9 mouse cellular contexts compared by ENCODE assay signal in genomic region chr10:60246519-60246918, GRCm38 (mm10). TPM values are rescaled to one million over a fixed set of nuclear protein-coding genes. Genes with fewer than 3 reads are reported as not detected.
DNase-seq lines count a peak whose midpoint lies in the region; ATAC-seq and TF ChIP-seq lines count a peak whose summit lies in the region.
"Had no signal": no experiment of that assay in that cellular context is flagged by ENCODE, and none has a peak within 500 bp of the region (broad histone marks: within the 10 kb centered on the region; RNA-seq: fewer than 3 reads in every experiment).

No protein-coding gene starts in this region.

- H3K4me2 ChIP-seq in forebrain, postnatal 0 days (ENCODE audit: low read depth) = no peak overlapping the region
- no peak overlapping the region for H3K4me2 ChIP-seq in kidney, postnatal 0 days (ENCODE audit: low read length)
- H3K4me2 ChIP-seq in lung, embryonic 15.5 days = no peak overlapping the region
- H3K4me2 ChIP-seq: stomach, embryonic 15.5 days had no signal

- peak; percentile 54 for DNase-seq in gastrocnemius, adult 2 months
- DNase-seq in gastrocnemius, adult 18-20 months (ENCODE audit: low spot score) = no peak
- DNase-seq in CD8-positive naive resting alpha-beta T cell, adult 2 months (ENCODE audit: low read depth in 2 of 2, low spot score in 2 of 2) = peak; percentile 44 to 69
- peak; percentile 46 for DNase-seq in brain, embryonic 14.5 days (ENCODE audit: low read depth)
- peak; percentile 41 for DNase-seq in forebrain, postnatal 0 days
- peak; percentile 58 for DNase-seq in kidney, postnatal 0 days (ENCODE audit: low spot score)

- no peaks in the 10 kb centered on the region for H3K4me1 ChIP-seq in forebrain, postnatal 0 days (ENCODE audit: insufficient read depth)
- H3K4me1 ChIP-seq in kidney, postnatal 0 days (replicated peaks; ENCODE audit: insufficient read depth, low read length) = no peaks in the 10 kb centered on the region
- H3K4me1 ChIP-seq in lung, embryonic 15.5 days = no peaks in the 10 kb centered on the region
- peaks cover 2% of the 10 kb centered on the region; the same call in 1 of the 2 replicates for H3K4me1 ChIP-seq in small intestine, adult 2 months (ENCODE audit: control insufficient read depth, insufficient read depth, insufficient read length, low read length)
- H3K4me1 ChIP-seq: stomach, embryonic 15.5 days had no signal

- no peak overlapping the region for H3K4me3 ChIP-seq in gastrocnemius, adult 2 months
- no peak overlapping the region for H3K4me3 ChIP-seq in forebrain, postnatal 0 days (ENCODE audit: low read depth, low read length)
- H3K4me3 ChIP-seq in kidney, postnatal 0 days (replicated peaks; ENCODE audit: low read depth, low read length) = no peak overlapping the region
- H3K4me3 ChIP-seq in lung, embryonic 15.5 days = no peak overlapping the region
- no peak overlapping the region for H3K4me3 ChIP-seq in small intestine, adult 2 months (ENCODE audit: low read depth, low read length)
- H3K4me3 ChIP-seq: stomach, embryonic 15.5 days had no signal

- intact Hi-C loops in gastrocnemius, adult 2 months (cut with DNase I) = no loop called here

- no peaks in the 10 kb centered on the region for H3K36me3 ChIP-seq in forebrain, postnatal 0 days (ENCODE audit: insufficient read depth)
- H3K36me3 ChIP-seq in kidney, postnatal 0 days (ENCODE audit: insufficient read depth, low read length) = no peaks in the 10 kb centered on the region
- H3K36me3 ChIP-seq in lung, embryonic 15.5 days = no peaks in the 10 kb centered on the region
- no peaks in the 10 kb centered on the region for H3K36me3 ChIP-seq in small intestine, adult 2 months (ENCODE audit: control insufficient read depth, insufficient read depth, low read length)
- H3K36me3 ChIP-seq: stomach, embryonic 15.5 days had no signal

- H3K9me3 ChIP-seq in forebrain, postnatal 0 days (ENCODE audit: low read length) = no peaks in the 10 kb centered on the region
- peaks cover 4% of the 10 kb centered on the region; the same call in 1 of the 2 replicates for H3K9me3 ChIP-seq in kidney, postnatal 0 days (replicated peaks; ENCODE audit: low read length)
- no peaks in the 10 kb centered on the region for H3K9me3 ChIP-seq in lung, embryonic 15.5 days
- H3K9me3 ChIP-seq: stomach, embryonic 15.5 days had no signal

- H3K9ac ChIP-seq in forebrain, postnatal 0 days = no peak overlapping the region
- no peak overlapping the region for H3K9ac ChIP-seq in kidney, postnatal 0 days (ENCODE audit: low read depth, low read length)
- no peak overlapping the region for H3K9ac ChIP-seq in lung, embryonic 15.5 days
- H3K9ac ChIP-seq: stomach, embryonic 15.5 days had no signal

- H3K27me3 ChIP-seq in forebrain, postnatal 0 days (ENCODE audit: insufficient read depth, low read length) = no peaks in the 10 kb centered on the region
- H3K27me3 ChIP-seq in kidney, postnatal 0 days (ENCODE audit: insufficient read depth, low read length) = no peaks in the 10 kb centered on the region
- no peaks in the 10 kb centered on the region for H3K27me3 ChIP-seq in lung, embryonic 15.5 days
- H3K27me3 ChIP-seq in small intestine, adult 2 months (ENCODE audit: control insufficient read depth, insufficient read depth, low read length) = no peaks in the 10 kb centered on the region
- H3K27me3 ChIP-seq: stomach, embryonic 15.5 days had no signal

- no peak overlapping the region for H3K27ac ChIP-seq in gastrocnemius, adult 2 months
- no peak overlapping the region for H3K27ac ChIP-seq in forebrain, postnatal 0 days (ENCODE audit: low read depth, low read length)
- H3K27ac ChIP-seq in kidney, postnatal 0 days = no peak overlapping the region
- no peak overlapping the region for H3K27ac ChIP-seq in lung, embryonic 15.5 days
- H3K27ac ChIP-seq in small intestine, adult 2 months (ENCODE audit: insufficient read depth, low read depth, low read length) = no peak overlapping the region
- H3K27ac ChIP-seq: stomach, embryonic 15.5 days had no signal

- TF ChIP-seq CTCF in gastrocnemius, adult 2 months (IDR thresholded peaks at IDR 0.05) = peak; percentile 69
- peak; percentile 60; the same call in 1 of the 2 replicates for TF ChIP-seq CTCF in brain, embryonic 14.5 days (IDR thresholded peaks at IDR 0.05; ENCODE audit: borderline replicate concordance, extremely low read depth, insufficient read depth, insufficient read length)
- TF ChIP-seq CTCF in forebrain, postnatal 0 days (IDR thresholded peaks at IDR 0.05; ENCODE audit: low read depth) = peak; percentile 60
- peak; percentile 70 for TF ChIP-seq CTCF in kidney, postnatal 0 days (IDR thresholded peaks at IDR 0.05; ENCODE audit: low read depth)
- peak; percentile 70; the same call in 1 of the 2 replicates for TF ChIP-seq CTCF in small intestine, adult 2 months (IDR thresholded peaks at IDR 0.05; ENCODE audit: extremely low read depth, insufficient read length, insufficient replicate concordance, low read depth, low read length)

- WGBS in forebrain, postnatal 0 days = 38% methylated on average over 5 of the region's 5 CpGs
- 49% methylated on average over 5 of the region's 5 CpGs for WGBS in kidney, postnatal 0 days
- 37% methylated on average over 5 of the region's 5 CpGs for WGBS in lung, embryonic 15.5 days
- WGBS in small intestine, adult 2 months = 68% methylated on average over 5 of the region's 5 CpGs

- 0 out of 2 replicates have a peak, but pooled peaks have one; percentile 10 for ATAC-seq in forebrain, postnatal 0 days
- no peak; the same call in 1 of the 2 replicates for ATAC-seq in kidney, postnatal 0 days (replicated peaks; ENCODE audit: low FRiP score, low read depth)
- ATAC-seq in lung, embryonic 15.5 days (ENCODE audit: borderline replicate concordance, extremely low read depth, low FRiP score, low TSS enrichment) = 0 out of 2 replicates have a peak, but pooled peaks have one; percentile 2

- no peak for TF ChIP-seq POLR2A in brain, embryonic 14.5 days (IDR thresholded peaks at IDR 0.05; ENCODE audit: borderline replicate concordance, extremely low read depth, insufficient read depth, insufficient read length, poor library complexity, severe bottlenecking)
- TF ChIP-seq POLR2A in small intestine, adult 2 months (IDR thresholded peaks at IDR 0.05; ENCODE audit: low read depth, low read length) = no peak

RNA-seq across cellular contexts. Expression of gene Chst3, which starts 27.5 kb away (rescaled TPM):
- total RNA-seq in gastrocnemius, adult 2 months (2021) = under 1 TPM; 0.23 to 0.64 TPM
- total RNA-seq in gastrocnemius, adult 18-20 months (2021) = under 1 TPM; 0.27 to 0.40 TPM
- 3.1 and 4.6 TPM in 2 replicates for polyA plus RNA-seq in brain, embryonic 14.5 days (2012; rRNA removed)
- 3.9 and 5.6 TPM in 2 replicates for total RNA-seq in forebrain, postnatal 0 days (2014; rRNA removed)
- 0.33 and 0.61 TPM in 2 replicates for polyA plus RNA-seq in forebrain, postnatal 0 days (2015; fragmentation: Nextera tagmentation; extraction: Ambion mirVana)
- polyA plus RNA-seq in kidney, postnatal 0 days (2015; fragmentation: Nextera tagmentation; extraction: Ambion mirVana) = 0.87 and 0.96 TPM in 2 replicates
- 2.5 TPM in 2 replicates for polyA plus RNA-seq in lung, embryonic 15.5 days (2015; fragmentation: Nextera tagmentation; extraction: Ambion mirVana)
- 1.8 and 4.2 TPM in 2 replicates for polyA plus RNA-seq in small intestine, adult 2 months (2012; rRNA removed)

RNA-seq across cellular contexts. Expression of gene Psap, which starts 30.9 kb away (rescaled TPM):
- 100 to 1,000 TPM; 730 to 837 TPM for total RNA-seq in gastrocnemius, adult 2 months (2021)
- 100 to 1,000 TPM; 764 to 769 TPM for total RNA-seq in gastrocnemius, adult 18-20 months (2021)
- polyA plus RNA-seq in brain, embryonic 14.5 days (2012; rRNA removed) = 626 and 654 TPM in 2 replicates
- 577 and 690 TPM in 2 replicates for total RNA-seq in forebrain, postnatal 0 days (2014; rRNA removed)
- 229 and 259 TPM in 2 replicates for polyA plus RNA-seq in forebrain, postnatal 0 days (2015; fragmentation: Nextera tagmentation; extraction: Ambion mirVana)
- 142 and 160 TPM in 2 replicates for polyA plus RNA-seq in kidney, postnatal 0 days (2015; fragmentation: Nextera tagmentation; extraction: Ambion mirVana)
- 118 and 124 TPM in 2 replicates for polyA plus RNA-seq in lung, embryonic 15.5 days (2015; fragmentation: Nextera tagmentation; extraction: Ambion mirVana)
- 306 and 443 TPM in 2 replicates for polyA plus RNA-seq in small intestine, adult 2 months (2012; rRNA removed)
